Mouse (Mus musculus) heart, postnatal 0 days (tissue): ENCODE results near the gene Nr1h4.

Source experiments
- CTCF ChIP-seq: IDR thresholded peaks from 2 replicates; pipeline ENCODE4 v1.5.1; 2016; ENCODE audit warnings: antibody characterized with exemption, control low read depth, low read depth
- EP300 ChIP-seq: IDR thresholded peaks from 2 replicates; pipeline ENCODE4 v1.6.1; 2016; ENCODE audit warnings: antibody characterized with exemption, low read depth

- TF ChIP-seq CTCF (no peak), EP300 (no peak)
Observed at GRCm38 (mm10) chr10:89542321-89542720, 8.9 kb upstream of the Nr1h4 start.
